Mouse (Mus musculus): Measurements from ENCODE around the gene Olfr247.
"Not testable (repeated sequence)": the region's sequence is repeated elsewhere in the genome, so short reads cannot be mapped to it uniquely, and the experiment has no call there.

Olfr247 gene

GRCm38 (mm10) chr10:129976040-129976439, at the start of gene Olfr247:
TSS of gene Olfr247 (minus strand) at chr10:129976140.
- not testable (repeated sequence) for DNase-seq (ENCODE audit: low spot score in 2 of 2)

DNA sequence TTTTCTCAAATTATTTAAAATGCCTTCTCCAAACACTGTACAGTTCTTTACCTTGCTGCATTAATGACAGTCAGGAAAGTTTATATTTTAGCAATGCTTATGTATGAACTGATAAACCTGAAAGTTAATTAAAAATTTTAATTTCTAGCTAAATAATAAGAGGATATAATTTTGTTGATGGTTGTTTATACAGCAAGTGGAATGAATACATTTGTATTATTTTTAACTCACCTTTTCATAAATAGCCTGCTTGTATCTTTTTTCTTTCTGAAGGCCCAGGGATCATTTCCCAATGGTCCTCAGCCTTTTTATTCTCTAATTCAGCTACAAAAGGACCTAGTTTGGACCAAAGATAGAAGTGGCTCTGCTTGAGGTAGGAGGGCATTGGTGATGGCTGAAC, 36.4 kb upstream of the Olfr247 start, which contains the start of gene Olfr820:
Gene Olfr820 (plus strand): TSS at position 301 of the 400 bp plus-strand sequence.
- DNase-seq (ENCODE audit: low spot score in 2 of 2), result no peak

- DNase-seq (ENCODE audit: low spot score in 2 of 2), result not testable (repeated sequence)
These were observed 29.4 kb upstream of the Olfr247 start for GRCm38 (mm10) chr10:130005366-130005765.

DNA sequence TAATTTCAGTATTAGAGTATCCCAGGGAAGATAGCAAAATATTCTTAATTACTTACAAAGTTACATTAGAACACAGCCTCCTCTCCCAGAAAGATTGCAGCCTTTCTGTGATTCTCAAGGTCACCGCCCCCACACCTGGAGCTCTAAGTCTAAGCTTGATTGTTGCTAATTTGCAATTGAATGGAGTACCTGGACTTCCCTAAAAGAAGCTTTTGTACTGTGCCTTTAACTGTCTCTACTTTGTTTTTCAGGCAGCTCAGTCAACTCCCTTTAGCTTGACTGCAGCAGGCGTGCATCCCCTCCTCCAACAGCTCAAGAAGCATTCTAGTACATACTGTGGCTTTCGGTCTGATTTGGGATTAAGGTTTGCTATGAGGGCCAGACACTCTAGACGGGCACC, 28.2 kb upstream of the Olfr247 start:
- not testable (repeated sequence) for DNase-seq (ENCODE audit: low spot score in 2 of 2)

DNA sequence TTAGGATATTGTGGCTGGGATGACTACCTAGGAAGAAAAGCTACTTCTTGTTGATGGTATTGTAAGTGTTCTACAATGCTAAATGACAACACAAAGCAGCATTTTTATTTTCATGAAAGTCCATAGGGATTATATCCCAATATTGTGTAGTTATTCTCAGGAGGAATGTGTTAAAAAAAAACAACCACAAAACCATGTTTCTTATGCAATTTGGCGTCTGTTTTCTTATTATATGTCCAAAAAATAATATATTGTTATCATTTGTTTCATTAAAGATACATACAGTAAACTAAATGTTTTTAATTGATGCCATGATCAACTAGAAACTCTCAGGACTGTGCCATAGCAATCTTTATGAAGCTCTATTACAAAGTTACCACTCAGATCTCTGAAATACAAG, 9.0 kb upstream of the Olfr247 start, which contains the start of gene Gm10310:
Gene Gm10310 (minus strand): TSS at position 101 of the 400 bp plus-strand sequence.
- DNase-seq (ENCODE audit: low spot score in 2 of 2), result not testable (repeated sequence)

GRCm38 (mm10) chr10:129981867-129982266, 5.9 kb upstream of the Olfr247 start:
- DNase-seq (ENCODE audit: low spot score in 2 of 2), result not testable (repeated sequence)

DNA sequence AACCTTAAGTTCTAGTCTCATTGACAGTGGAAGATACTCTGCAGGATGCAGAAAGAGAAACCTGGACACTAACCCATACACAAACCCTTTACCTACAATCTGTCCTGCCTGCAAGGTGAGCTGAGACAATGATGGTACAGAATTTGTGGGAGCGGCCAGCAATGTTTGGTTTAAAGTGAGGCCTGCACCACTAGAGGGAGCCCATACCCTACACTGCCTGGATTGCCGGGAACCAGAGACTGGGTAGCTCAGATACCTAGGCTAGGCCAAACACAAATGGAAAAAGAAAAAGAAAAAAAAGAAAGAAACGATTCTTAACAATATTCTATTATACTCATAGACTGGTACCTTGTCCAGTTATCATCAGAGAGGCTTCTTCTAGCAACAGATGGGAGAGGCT, 2.9 kb downstream of the Olfr247 start:
- DNase-seq (ENCODE audit: low spot score in 2 of 2), result not testable (repeated sequence)

- not testable (repeated sequence) for DNase-seq (ENCODE audit: low spot score in 2 of 2)
These were observed 8.8 kb downstream of the Olfr247 start, which contains the start of gene Olfr819 for GRCm38 (mm10) chr10:129967166-129967565. TSS of gene Olfr819 (minus strand) at chr10:129967266.

GRCm38 (mm10) chr10:129966232-129966631, 9.7 kb downstream of the Olfr247 start:
- DNase-seq (ENCODE audit: low spot score in 2 of 2), result not testable (repeated sequence)

GRCm38 (mm10) chr10:129949000-129949399, 26.9 kb downstream of the Olfr247 start, which contains the start of gene Olfr818:
TSS of gene Olfr818 (minus strand) at chr10:129949100.
- no peak for DNase-seq (ENCODE audit: low spot score in 2 of 2)

Data from cerebellum, postnatal 4 days (tissue).